Mouse (Mus musculus) forebrain, embryonic 14.5 days (tissue): ENCODE measurements around the gene Cacna1i. TPM values are rescaled to one million over a fixed set of nuclear protein-coding genes. Genes with fewer than 3 reads are reported as not detected.
A peak's percentile ranks its signal among the peaks of the same experiment; 100 is the strongest.

Source experiments
- ATAC-seq: fragments of 200-750 bp; cut with Nextera tagmentation; 2 replicates; pipeline ENCODE4 v1.8.0; 2017; ENCODE audit warnings: mild to moderate bottlenecking, moderate library complexity
- DNase-seq: peaks from one replicate; pipeline ENCODE4 v3.0.0-alpha.2; 2015; ENCODE audit warnings: low spot score
- H3K27ac ChIP-seq: fragments of 300-500 bp; sonication (generic); 2 replicates; pipeline ENCODE4 v1.5.1; 2014; ENCODE audit warnings: low read depth, mild to moderate bottlenecking, control low read depth, low read length, moderate library complexity
- H3K27me3 ChIP-seq: fragments of 300-500 bp; sonication (generic); replicated peaks from 2 replicates; pipeline ENCODE4 v1.6.1; 2014; ENCODE audit warnings: low read length, control low read depth, mixed read lengths; ENCODE audit not compliant: control insufficient read depth, insufficient read depth
- H3K36me3 ChIP-seq: fragments of 300-500 bp; sonication (generic); 2 replicates; pipeline ENCODE4 v1.6.1; 2014; ENCODE audit warnings: low read length, control low read depth; ENCODE audit not compliant: control insufficient read depth, insufficient read depth
- H3K4me1 ChIP-seq: fragments of 300-500 bp; sonication (generic); 2 replicates; pipeline ENCODE4 v1.6.1; 2014; ENCODE audit warnings: antibody characterized with exemption, low read length, control low read depth; ENCODE audit not compliant: control insufficient read depth, insufficient read depth
- H3K4me2 ChIP-seq: fragments of 300-500 bp; sonication (generic); 2 replicates; pipeline ENCODE4 v1.6.1; 2014; ENCODE audit warnings: mild to moderate bottlenecking, control low read depth, low read length
- H3K4me3 ChIP-seq: fragments of 300-500 bp; sonication (generic); 2 replicates; pipeline ENCODE4 v1.5.1; 2014; ENCODE audit warnings: low read depth, low read length, control low read depth
- H3K9ac ChIP-seq: fragments of 300-500 bp; sonication (generic); 2 replicates; pipeline ENCODE4 v1.6.1; 2014; ENCODE audit warnings: mild to moderate bottlenecking, low read length, control low read depth, moderate library complexity
- H3K9me3 ChIP-seq: fragments of 300-500 bp; sonication (generic); replicated peaks from 2 replicates; pipeline ENCODE4 v1.6.1; 2016; ENCODE audit warnings: low read length, control low read depth, mixed read lengths; ENCODE audit not compliant: control insufficient read depth
- WGBS: fragments of 180-500 bp; shearing (Covaris S2); extraction: QIAGEN DNeasy Blood & Tissue Kit; methylation state at CpG from one replicate; pipeline ENCODE4 v1.1.7; 2014; 5-methylcytosine and 5-hydroxymethylcytosine counted together
- polyA plus RNA-seq: library from polyadenylated mRNA; unstranded; fragments of >200 nt; fragmentation: Nextera tagmentation; extraction: Ambion mirVana; gene quantifications from 2 replicates; pipeline ENCODE4 v1.2.1, GENCODE M21; 2014

Gene Cacna1i
- polyA plus RNA-seq, 1 experiment from 2014 or later, result 0.46 TPM

DNA sequence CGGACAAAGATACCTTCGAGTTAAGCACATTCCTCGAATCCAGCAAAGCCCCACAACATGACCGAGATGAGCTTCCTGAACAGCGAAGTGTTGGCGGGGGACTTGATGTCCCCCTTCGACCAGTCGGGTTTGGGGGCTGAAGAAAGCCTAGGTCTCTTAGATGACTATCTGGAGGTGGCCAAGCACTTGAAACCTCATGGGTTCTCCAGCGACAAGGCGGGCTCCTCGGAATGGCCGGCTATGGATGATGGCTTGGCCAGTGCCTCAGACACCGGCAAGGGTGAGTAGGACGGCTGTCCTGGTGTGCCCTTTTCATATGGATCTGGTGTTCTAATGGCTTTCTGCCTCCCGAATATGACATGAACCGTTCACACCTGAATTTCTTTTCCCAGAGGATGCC is 30.8 kb upstream of the Cacna1i start:
- ATAC-seq, result no peak
- H3K4me3 ChIP-seq, result peak overlapping the region; percentile 100
- peak overlapping the region; percentile 99 for H3K27ac ChIP-seq
- H3K4me2 ChIP-seq, result peak overlapping the region; percentile 97
- H3K9me3 ChIP-seq, result no peaks in the 10 kb centered on the region
- 12% methylated on average over 16 of the region's 16 CpGs for WGBS
- H3K4me1 ChIP-seq, result peaks cover 21% of the 10 kb centered on the region
- no peaks in the 10 kb centered on the region for H3K27me3 ChIP-seq
- H3K36me3 ChIP-seq, result peaks cover 52% of the 10 kb centered on the region
- DNase-seq, result no peak
- H3K9ac ChIP-seq, result peak overlapping the region; percentile 100

DNA sequence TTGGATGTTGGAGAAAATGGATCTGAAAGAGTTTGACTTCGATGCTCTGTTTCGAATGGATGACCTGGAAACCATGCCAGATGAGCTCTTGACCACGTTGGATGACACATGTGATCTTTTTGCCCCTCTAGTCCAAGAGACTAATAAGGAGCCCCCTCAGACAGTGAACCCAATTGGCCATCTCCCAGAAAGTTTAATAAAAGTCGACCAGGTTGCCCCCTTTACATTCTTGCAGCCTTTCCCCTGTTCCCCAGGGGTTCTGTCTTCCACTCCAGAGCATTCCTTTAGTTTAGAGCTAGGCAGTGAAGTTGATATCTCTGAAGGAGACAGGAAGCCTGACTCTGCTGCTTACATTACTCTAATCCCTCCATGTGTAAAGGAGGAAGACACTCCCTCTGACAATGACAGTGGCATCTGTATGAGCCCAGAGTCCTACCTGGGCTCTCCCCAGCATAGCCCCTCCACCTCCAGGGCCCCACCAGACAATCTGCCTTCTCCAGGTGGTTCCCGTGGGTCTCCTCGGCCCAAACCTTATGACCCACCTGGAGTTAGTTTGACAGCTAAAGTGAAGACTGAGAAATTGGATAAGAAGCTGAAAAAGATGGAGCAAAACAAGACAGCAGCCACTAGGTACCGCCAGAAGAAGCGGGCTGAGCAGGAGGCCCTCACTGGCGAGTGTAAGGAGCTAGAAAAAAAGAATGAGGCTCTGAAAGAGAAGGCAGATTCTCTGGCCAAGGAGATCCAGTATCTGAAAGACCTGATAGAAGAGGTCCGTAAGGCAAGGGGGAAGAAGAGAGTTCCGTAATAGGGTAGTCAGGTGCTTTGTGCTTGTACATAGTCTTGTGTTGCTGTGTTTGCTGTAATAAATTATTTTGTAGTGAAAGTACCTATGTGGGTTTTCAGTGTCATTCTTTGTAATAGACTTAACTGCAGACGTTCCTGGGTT is 30.1 kb upstream of the Cacna1i start:
- peak overlapping the region; percentile 100 for H3K9ac ChIP-seq
- H3K9me3 ChIP-seq, result no peaks in the 10 kb centered on the region
- H3K4me3 ChIP-seq, result peak overlapping the region; percentile 100
- peak overlapping the region; percentile 99 for H3K27ac ChIP-seq
- no peaks in the 10 kb centered on the region for H3K27me3 ChIP-seq
- H3K36me3 ChIP-seq, result peaks cover 50% of the 10 kb centered on the region
- no peak for ATAC-seq
- peak overlapping the region; percentile 97 for H3K4me2 ChIP-seq
- WGBS, result 64% methylated on average over 12 of the region's 12 CpGs
- H3K4me1 ChIP-seq, result peaks cover 21% of the 10 kb centered on the region
- DNase-seq, result no peak

- H3K4me3 ChIP-seq, result peak overlapping the region; percentile 100; the same call in 1 of the 2 replicates
- ATAC-seq (no peak), DNase-seq (peak; percentile 49)
- peak overlapping the region; percentile 100; the same call in 1 of the 2 replicates for H3K9ac ChIP-seq
- WGBS, result 13% methylated on average over 4 of the region's 4 CpGs
- peaks cover 45% of the 10 kb centered on the region for H3K36me3 ChIP-seq
- no peaks in the 10 kb centered on the region for H3K27me3 ChIP-seq
- H3K9me3 ChIP-seq, result no peaks in the 10 kb centered on the region
- peak overlapping the region; percentile 97 for H3K4me2 ChIP-seq
- H3K27ac ChIP-seq, result peak overlapping the region; percentile 99
- peaks cover 21% of the 10 kb centered on the region for H3K4me1 ChIP-seq
Observed at GRCm38 (mm10) chr15:80257602-80258239, 29.3 kb upstream of the Cacna1i start.

- H3K4me3 ChIP-seq, result no peak overlapping the region
- H3K9me3 ChIP-seq, result no peaks in the 10 kb centered on the region
- no peaks in the 10 kb centered on the region for H3K27me3 ChIP-seq
- no peak overlapping the region for H3K9ac ChIP-seq
- peaks cover 45% of the 10 kb centered on the region for H3K36me3 ChIP-seq
- no peak for DNase-seq
- H3K4me1 ChIP-seq, result peaks cover 25% of the 10 kb centered on the region
- H3K27ac ChIP-seq, result peak overlapping the region; percentile 3; the same call in 1 of the 2 replicates
- no peak for ATAC-seq
- H3K4me2 ChIP-seq, result no peak overlapping the region; the same call in 1 of the 2 replicates
- 66% methylated on average over 11 of the region's 11 CpGs for WGBS
Observed at GRCm38 (mm10) chr15:80258240-80259170, 28.5 kb upstream of the Cacna1i start.

- WGBS, result 72% methylated on average over 8 of the region's 8 CpGs
- H3K27me3 ChIP-seq, result no peaks in the 10 kb centered on the region
- H3K27ac ChIP-seq, result no peak overlapping the region
- no peak overlapping the region for H3K4me3 ChIP-seq
- DNase-seq (no peak), ATAC-seq (no peak)
- H3K9ac ChIP-seq, result no peak overlapping the region
- no peak overlapping the region for H3K4me2 ChIP-seq
- no peaks in the 10 kb centered on the region for H3K9me3 ChIP-seq
- H3K4me1 ChIP-seq, result peaks cover 19% of the 10 kb centered on the region
- peaks cover 45% of the 10 kb centered on the region for H3K36me3 ChIP-seq
Observed at GRCm38 (mm10) chr15:80259406-80260045, 27.5 kb upstream of the Cacna1i start.

- H3K9ac ChIP-seq, result no peak overlapping the region
- no peaks in the 10 kb centered on the region for H3K9me3 ChIP-seq
- H3K36me3 ChIP-seq, result peaks cover 45% of the 10 kb centered on the region
- ATAC-seq (no peak), DNase-seq (peak; percentile 86)
- no peak overlapping the region for H3K4me3 ChIP-seq
- peaks cover 19% of the 10 kb centered on the region for H3K4me1 ChIP-seq
- no peaks in the 10 kb centered on the region for H3K27me3 ChIP-seq
- H3K27ac ChIP-seq, result no peak overlapping the region
- 11% methylated on average over 3 of the region's 3 CpGs for WGBS
- no peak overlapping the region for H3K4me2 ChIP-seq
Observed at GRCm38 (mm10) chr15:80260677-80261076, 26.4 kb upstream of the Cacna1i start.

DNA sequence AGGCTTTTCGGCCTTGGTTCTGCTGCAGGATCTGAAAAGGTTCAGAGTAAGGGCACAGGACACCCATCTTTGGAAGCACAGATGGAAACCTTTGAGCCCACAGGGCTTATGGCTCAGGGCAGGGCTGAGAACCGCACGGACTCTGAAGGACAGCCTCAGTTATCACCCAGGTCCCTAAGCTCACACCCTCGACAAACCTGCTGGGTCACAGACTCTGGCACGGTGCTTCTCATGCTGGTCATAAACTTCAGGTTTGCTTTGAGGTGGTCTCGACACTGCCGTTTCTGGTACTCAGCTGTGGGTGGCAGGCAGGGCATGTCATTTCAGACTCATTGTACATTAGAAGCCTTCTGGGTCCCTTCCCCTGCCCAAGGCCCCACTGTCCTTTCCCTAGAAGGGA is 25.9 kb upstream of the Cacna1i start:
- ATAC-seq, result no peak
- Histone ChIP-seq H3K36me3 (peaks cover 45% of the 10 kb centered on the region), H3K27ac (no peak overlapping the region), H3K4me2 (no peak overlapping the region), H3K27me3 (no peaks in the 10 kb centered on the region), H3K9me3 (no peaks in the 10 kb centered on the region), H3K4me3 (no peak overlapping the region), H3K9ac (no peak overlapping the region), H3K4me1 (peaks cover 19% of the 10 kb centered on the region)
- WGBS, result 77% methylated on average over 7 of the region's 7 CpGs
- no peak for DNase-seq
